Mouse (Mus musculus): ENCODE measurements around the gene Olfr358.

Gene Olfr358

GRCm38 (mm10) chr2:37009235-37009634, at the start of gene Olfr358:
TSS of gene Olfr358 (minus strand) at chr2:37009335.
- DNase-seq = no peak

- DNase-seq = no peak
Measured at GRCm38 (mm10) chr2:36997030-36997429, 12.1 kb downstream of the Olfr358 start.

- DNase-seq = no peak
Measured at GRCm38 (mm10) chr2:36993527-36993926, 15.6 kb downstream of the Olfr358 start, which contains the start of gene Olfr357. TSS of gene Olfr357 (plus strand) at chr2:36993827.

Measured in thymus, postnatal 25 days (tissue).